15 mouse cellular contexts compared by ENCODE assay signal in genomic region chr11:58143704-58144426, GRCm38 (mm10). TPM values are rescaled to one million over a fixed set of nuclear protein-coding genes. Genes with fewer than 3 reads are reported as not detected.
DNase-seq lines count a peak whose midpoint lies in the region; ATAC-seq and TF ChIP-seq lines count a peak whose summit lies in the region.
"Had no signal": no experiment of that assay in that cellular context is flagged by ENCODE, and none has a peak within 500 bp of the region (broad histone marks: within the 10 kb centered on the region; RNA-seq: fewer than 3 reads in every experiment).

No protein-coding gene starts in this region.

- H3K27me3 ChIP-seq in CH12.LX (replicated peaks): no peaks in the 10 kb centered on the region
- H3K27me3 ChIP-seq in liver, embryonic 11.5 days (replicated peaks; ENCODE audit: control insufficient read depth, insufficient read depth, low read length): no peaks in the 10 kb centered on the region
- H3K27me3 ChIP-seq: forebrain, embryonic 12.5 days had no signal

- in situ Hi-C loops in CH12.LX (cut with MboI; ENCODE audit: low pct_ligation_motif_present, low pct_unique_long_range_greater_than_20kb, low sequenced_read_pairs): no loop called here

- peaks cover 69 to 91% of the 10 kb centered on the region in 2 experiments for H3K36me3 ChIP-seq in CH12.LX (replicated peaks in 1 of 2; ENCODE audit: control insufficient read depth in 1 of 2, insufficient read depth in 1 of 2, low read length in 1 of 2)
- peaks cover 58% of the 10 kb centered on the region for H3K36me3 ChIP-seq in liver, embryonic 11.5 days (ENCODE audit: control insufficient read depth, insufficient read depth, low read length)

- peak overlapping the region; percentile 19 for H3K4me2 ChIP-seq in CH12.LX (ENCODE audit: insufficient read depth, low read depth, poor library complexity, severe bottlenecking)
- no peak overlapping the region for H3K4me2 ChIP-seq in liver, embryonic 11.5 days
- H3K4me2 ChIP-seq: forebrain, embryonic 12.5 days; heart, embryonic 11.5 days had no signal

- H3K4me1 ChIP-seq in CH12.LX (ENCODE audit: control insufficient read depth in 1 of 2, insufficient read depth in 2 of 2): peaks cover 11 to 23% of the 10 kb centered on the region in 2 experiments; a peak in 3 of 4 replicates
- H3K4me1 ChIP-seq in bone marrow macrophage, adult 2 months (ENCODE audit: control insufficient read depth, insufficient read depth, low read length): peaks cover 18% of the 10 kb centered on the region
- no peaks in the 10 kb centered on the region for H3K4me1 ChIP-seq in liver, embryonic 11.5 days (replicated peaks; ENCODE audit: control insufficient read depth, insufficient read depth, low read length)
- H3K4me1 ChIP-seq: forebrain, embryonic 12.5 days had no signal

- no peaks in the 10 kb centered on the region for H3K79me2 ChIP-seq in CH12.LX (replicated peaks; ENCODE audit: control insufficient read depth, extremely low read depth, insufficient read depth, poor library complexity, severe bottlenecking)

- dilution Hi-C loops in CH12.LX (cut with MboI; ENCODE audit: extremely low pct_ligation_motif_present, extremely low pct_unique_long_range_greater_than_20kb, low sequenced_read_pairs): no loop called here

- H3K9ac ChIP-seq in CH12.LX (ENCODE audit: insufficient read depth, low read depth): peak overlapping the region; percentile 69
- H3K9ac ChIP-seq in liver, embryonic 11.5 days (ENCODE audit: low read depth, low read length): no peak overlapping the region
- H3K9ac ChIP-seq: forebrain, embryonic 12.5 days had no signal

- TF ChIP-seq POLR2A in CH12.LX (IDR thresholded peaks at IDR 0.05; ENCODE audit: low read depth, low read length): no peak; the same call in 1 of the 2 replicates
- no peak for TF ChIP-seq POLR2A in bone marrow macrophage, adult 2 months (IDR thresholded peaks at IDR 0.05; ENCODE audit: borderline replicate concordance, low read depth, low read length)

- TF ChIP-seq RAD21 in CH12.LX (IDR thresholded peaks at IDR 0.05; ENCODE audit: low read depth, low read length): peak; percentile 8; the same call in 1 of the 2 replicates

- DNase-seq in CH12.LX (ENCODE audit: extremely low read depth): peak; percentile 91
- DNase-seq in layer of hippocampus, adult 8-10 months (ENCODE audit: low spot score in 2 of 2): peak; percentile 36 to 50
- peak; percentile 55 for DNase-seq in right cerebral cortex, adult 18-20 months
- no peak for DNase-seq in c-Kit-positive CD71-positive TER-119-positive erythroid progenitor cells, embryonic 14.5 days (ENCODE audit: low spot score)
- no peak for DNase-seq in liver, embryonic 11.5 days (ENCODE audit: low spot score)
- DNase-seq: kidney, postnatal 10 days; lung, postnatal 14 days; thymus, postnatal 36 days had no signal

- H3K9me3 ChIP-seq in CH12.LX (replicated peaks; ENCODE audit: low read length): peaks cover 2% of the 10 kb centered on the region
- no peaks in the 10 kb centered on the region for H3K9me3 ChIP-seq in liver, embryonic 11.5 days (ENCODE audit: control insufficient read depth, low read length)
- H3K9me3 ChIP-seq: forebrain, embryonic 12.5 days had no signal

- H3K27ac ChIP-seq in CH12.LX (ENCODE audit: insufficient read depth, low read depth): peak overlapping the region; percentile 71
- peak overlapping the region; percentile 91 for H3K27ac ChIP-seq in bone marrow macrophage, adult 2 months (ENCODE audit: insufficient read depth, low read depth, low read length)
- no peak overlapping the region for H3K27ac ChIP-seq in liver, embryonic 11.5 days (ENCODE audit: low read depth, low read length)
- H3K27ac ChIP-seq: forebrain, embryonic 12.5 days had no signal

- ATAC-seq in monocyte, adult 5-6 weeks (replicated peaks; ENCODE audit: insufficient number of reproducible peaks, low FRiP score, low TSS enrichment, poor library complexity, severe bottlenecking): no peak; the same call in 1 of the 2 replicates
- ATAC-seq in liver, embryonic 11.5 days (replicated peaks; ENCODE audit: low FRiP score): no peak

- peak; percentile 95 for TF ChIP-seq EP300 in CH12.LX (IDR thresholded peaks at IDR 0.05; ENCODE audit: low read length)

- 83% methylated on average over 9 of the region's 9 CpGs for WGBS in liver, embryonic 11.5 days

- no peak overlapping the region for H3K4me3 ChIP-seq in CH12.LX (replicated peaks in 1 of 3; ENCODE audit: low read depth in 2 of 3, low read length in 2 of 3, poor library complexity in 1 of 3)
- no peak overlapping the region for H3K4me3 ChIP-seq in bone marrow macrophage, adult 2 months (ENCODE audit: insufficient read depth, low read length)
- no peak overlapping the region for H3K4me3 ChIP-seq in liver, embryonic 11.5 days (ENCODE audit: low read depth, low read length)
- H3K4me3 ChIP-seq: forebrain, embryonic 12.5 days had no signal

- peak in 1 of 2 experiments; percentile 24; a peak in 1 of 4 replicates for TF ChIP-seq CTCF in CH12.LX (conservative IDR thresholded peaks at IDR 0.05 in 1 of 2, IDR thresholded peaks at IDR 0.05 in 1 of 2; ENCODE audit: low read depth in 2 of 2, low read length in 2 of 2)
- no peak for TF ChIP-seq CTCF in bone marrow macrophage, adult 2 months (IDR thresholded peaks at IDR 0.05; ENCODE audit: low read depth, low read length)

TF ChIP-seq in CH12.LX, 34 proteins besides CTCF, POLR2A, EP300 and RAD21 (continues in another document):
- TF ChIP-seq SIN3A (IDR thresholded peaks at IDR 0.05; ENCODE audit: low read length) (0 out of 2 replicates have a peak, but pooled peaks have one; percentile 57), NELFE (IDR thresholded peaks at IDR 0.05; ENCODE audit: low read depth, low read length) (no peak), MEF2A (IDR thresholded peaks at IDR 0.05; ENCODE audit: borderline replicate concordance, low read depth, low read length) (peak; percentile 87), TCF12 (IDR thresholded peaks at IDR 0.05; ENCODE audit: low read depth, low read length) (peak; percentile 85), KAT2A (IDR thresholded peaks at IDR 0.05; ENCODE audit: insufficient replicate concordance, low read length) (0 out of 2 replicates have a peak, but pooled peaks have one; percentile 32), USF2 (conservative IDR thresholded peaks at IDR 0.05; ENCODE audit: low read depth, low read length) (no peak; the same call in none of the 2 replicates), MYC (IDR thresholded peaks at IDR 0.05; ENCODE audit: low read depth, low read length) (peak; percentile 83), BHLHE40 (IDR thresholded peaks at IDR 0.05; ENCODE audit: low read depth, low read length) (peak; percentile 99), IRF4 (IDR thresholded peaks at IDR 0.05; ENCODE audit: low read depth, low read length) (peak; percentile 99), MXI1 (IDR thresholded peaks at IDR 0.05; ENCODE audit: low read depth, low read length) (peak; percentile 74; the same call in 1 of the 2 replicates), ETS1 (conservative IDR thresholded peaks at IDR 0.05; ENCODE audit: low read depth, low read length) (peak; percentile 58; the same call in 1 of the 2 replicates), CHD2 (IDR thresholded peaks at IDR 0.05; ENCODE audit: low read length) (peak; percentile 61; the same call in 1 of the 2 replicates), MAX (IDR thresholded peaks at IDR 0.05; ENCODE audit: low read length) (peak; percentile 87)

RNA-seq across cellular contexts. Expression of gene Gemin5, which starts 24.5 kb away (rescaled TPM):
- total RNA-seq in CH12.LX (2012; rRNA removed) (88.6 and 101 TPM in 2 replicates), CH12.LX (2014; rRNA removed) (63.7 and 66.7 TPM in 2 replicates)
- polyA plus RNA-seq in CH12.LX (2012; ENCODE audit: insufficient read length, low read depth): 81.7 and 89.6 TPM in 2 replicates
- polyA plus RNA-seq in bone marrow macrophage, adult 2 months (2012; ENCODE audit: insufficient read depth, insufficient read length, missing spikeins): 3.4 and 4.1 TPM in 2 replicates
- total RNA-seq in layer of hippocampus, adult 8-10 months (2022): 10 to 100 TPM; 19.6 to 23.5 (median 20.0) TPM
- 7.1 to 12.0 TPM (median 7.2 TPM) in 3 replicates for total RNA-seq in monocyte, adult 5-6 weeks (2017)
- 36.6 and 41.1 TPM in 2 replicates for polyA plus RNA-seq in liver, embryonic 11.5 days (2014; fragmentation: Nextera tagmentation; extraction: Ambion mirVana)

RNA-seq across cellular contexts. Expression of gene Mrpl22, which starts 27.6 kb away (rescaled TPM):
- 89.1 and 112 TPM in 2 replicates for total RNA-seq in CH12.LX (2012; rRNA removed)
- 115 and 124 TPM in 2 replicates for total RNA-seq in CH12.LX (2014; rRNA removed)
- polyA plus RNA-seq in CH12.LX (2012; ENCODE audit: insufficient read length, low read depth): 110 and 133 TPM in 2 replicates
- polyA plus RNA-seq in bone marrow macrophage, adult 2 months (2012; ENCODE audit: insufficient read depth, insufficient read length, missing spikeins): 23.5 and 26.6 TPM in 2 replicates
- 10 to 100 TPM; 30.8 to 33.8 (median 32.8) TPM for total RNA-seq in layer of hippocampus, adult 8-10 months (2022)
- 19.8 to 46.1 TPM (median 30.4 TPM) in 3 replicates for total RNA-seq in monocyte, adult 5-6 weeks (2017)
- 178 and 190 TPM in 2 replicates for polyA plus RNA-seq in liver, embryonic 11.5 days (2014; fragmentation: Nextera tagmentation; extraction: Ambion mirVana)

RNA-seq across cellular contexts. Expression of gene Cnot8, which starts 39.9 kb away (rescaled TPM):
- total RNA-seq in CH12.LX (2012; rRNA removed) (90.2 and 93.8 TPM in 2 replicates), CH12.LX (2014; rRNA removed) (127 and 134 TPM in 2 replicates)
- 91.9 and 102 TPM in 2 replicates for polyA plus RNA-seq in CH12.LX (2012; ENCODE audit: insufficient read length, low read depth)
- polyA plus RNA-seq in bone marrow macrophage, adult 2 months (2012; ENCODE audit: insufficient read depth, insufficient read length, missing spikeins): 58.4 and 58.5 TPM in 2 replicates
- total RNA-seq in layer of hippocampus, adult 8-10 months (2022): 10 to 100 TPM; 54.0 to 57.5 (median 55.3) TPM
- total RNA-seq in monocyte, adult 5-6 weeks (2017): 84.4 to 93.8 TPM (median 89.2 TPM) in 3 replicates
- 75.7 and 77.6 TPM in 2 replicates for polyA plus RNA-seq in liver, embryonic 11.5 days (2014; fragmentation: Nextera tagmentation; extraction: Ambion mirVana)

RNA-seq across cellular contexts. Expression of gene Gm12248, which starts 50.9 kb away (rescaled TPM):
- total RNA-seq in CH12.LX (2012; rRNA removed) (0.13 TPM in 1 of 2 replicates, not detected in the other), CH12.LX (2014; rRNA removed) (not detected in 2 replicates)
- not detected in 2 replicates for polyA plus RNA-seq in CH12.LX (2012; ENCODE audit: insufficient read length, low read depth)
- not detected in 2 replicates for polyA plus RNA-seq in bone marrow macrophage, adult 2 months (2012; ENCODE audit: insufficient read depth, insufficient read length, missing spikeins)
- total RNA-seq in layer of hippocampus, adult 8-10 months (2022): not detected
- total RNA-seq in monocyte, adult 5-6 weeks (2017): not detected in 3 replicates
- not detected in 2 replicates for polyA plus RNA-seq in liver, embryonic 11.5 days (2014; fragmentation: Nextera tagmentation; extraction: Ambion mirVana)
- total RNA-seq: liver, adult 2 months had no signal
- polyA plus RNA-seq: embryonic facial prominence, embryonic 11.5 days; forebrain, embryonic 12.5 days; heart, embryonic 11.5 days; hindbrain, embryonic 11.5 days had no signal

RNA-seq across cellular contexts. Expression of gene Igtp, which starts 55.5 kb away (rescaled TPM):
- total RNA-seq in CH12.LX (2012; rRNA removed) (115 and 143 TPM in 2 replicates), CH12.LX (2014; rRNA removed) (107 and 108 TPM in 2 replicates)
- 66.1 and 70.3 TPM in 2 replicates for polyA plus RNA-seq in CH12.LX (2012; ENCODE audit: insufficient read length, low read depth)
- 31.3 and 33.3 TPM in 2 replicates for polyA plus RNA-seq in bone marrow macrophage, adult 2 months (2012; ENCODE audit: insufficient read depth, insufficient read length, missing spikeins)
- 1 to 10 TPM; 2.4 to 5.5 (median 3.6) TPM for total RNA-seq in layer of hippocampus, adult 8-10 months (2022)
- 18.7 to 31.1 TPM (median 19.5 TPM) in 3 replicates for total RNA-seq in monocyte, adult 5-6 weeks (2017)
- polyA plus RNA-seq in liver, embryonic 11.5 days (2014; fragmentation: Nextera tagmentation; extraction: Ambion mirVana): 5.0 and 5.5 TPM in 2 replicates

Comparison
In these comparisons a context has a peak if more than half of its experiments do, and no peak if none do; other contexts are left out.
1. DNase-seq: peak in CH12.LX (single experiment), layer of hippocampus, adult 8-10 months (2 of 2) and right cerebral cortex, adult 18-20 months (single experiment); none in c-Kit-positive CD71-positive TER-119-positive erythroid progenitor cells, embryonic 14.5 days (single experiment) and liver, embryonic 11.5 days (single experiment).